ENCODE assay signal across 15 mouse cellular contexts in genomic region chr6:143660837-143661236, GRCm38 (mm10).
"Had no signal": no experiment of that assay in that cellular context is flagged by ENCODE, and none has a peak within 500 bp of the region (broad histone marks: within the 10 kb centered on the region; RNA-seq: fewer than 3 reads in every experiment).

No protein-coding gene starts in this region.

- H3K4me2 ChIP-seq: kidney, embryonic 15.5 days; liver, embryonic 12.5 days; lung, embryonic 14.5 days; midbrain, embryonic 11.5 days had no signal

- H3K4me1 ChIP-seq: kidney, embryonic 15.5 days; limb, embryonic 10.5 days; liver, embryonic 12.5 days; megakaryocyte, embryonic 14.5 days had no signal

- H3K9me3 ChIP-seq: kidney, embryonic 15.5 days; limb, embryonic 10.5 days; liver, embryonic 12.5 days had no signal

- H3K27ac ChIP-seq: kidney, embryonic 15.5 days; left cerebral cortex, adult 2 months; limb, embryonic 10.5 days; liver, embryonic 12.5 days; stomach, postnatal 0 days had no signal

- H3K27me3 ChIP-seq: kidney, embryonic 15.5 days; liver, embryonic 12.5 days; megakaryocyte, embryonic 14.5 days had no signal

- H3K36me3 ChIP-seq: kidney, embryonic 15.5 days; limb, embryonic 10.5 days; liver, embryonic 12.5 days had no signal

- ATAC-seq: liver, embryonic 12.5 days; midbrain, embryonic 16.5 days had no signal

- DNase-seq: kidney, adult 2 months; kidney, postnatal 14 days; lung, embryonic 14.5 days; lung, postnatal 14 days; right cerebral cortex, adult 18-20 months; right cerebral cortex, postnatal 25 days; thymus, postnatal 25 days had no signal

- H3K4me3 ChIP-seq: kidney, embryonic 15.5 days; left cerebral cortex, adult 2 months; limb, embryonic 10.5 days; liver, embryonic 12.5 days; megakaryocyte, embryonic 14.5 days had no signal

- H3K9ac ChIP-seq: kidney, embryonic 15.5 days; liver, embryonic 12.5 days; lung, embryonic 14.5 days had no signal
